In the genomic region with DNA sequence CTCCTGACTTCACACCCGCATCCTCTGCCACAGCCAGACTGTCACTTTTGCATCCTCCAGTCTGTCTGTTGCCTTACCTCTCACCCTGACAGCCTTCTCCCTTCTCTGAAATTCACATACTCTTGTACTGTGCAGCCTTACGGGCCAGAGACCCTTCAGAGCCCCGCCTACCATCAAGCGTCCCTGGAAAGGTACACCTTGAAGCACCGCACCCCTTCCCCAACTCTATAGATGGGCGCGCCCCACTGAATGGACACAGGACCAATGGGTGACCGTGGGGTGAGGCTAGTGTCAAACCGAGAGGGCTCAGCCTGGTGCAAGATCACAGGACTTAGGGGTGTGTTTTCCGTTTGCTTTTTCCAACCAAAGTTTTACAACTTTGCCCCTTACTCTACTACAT, we compare ENCODE assay signal across 8 mouse cellular contexts. TPM values are rescaled to one million over a fixed set of nuclear protein-coding genes. Genes with fewer than 3 reads are reported as not detected.
DNase-seq lines count a peak whose midpoint lies in the region; ATAC-seq and TF ChIP-seq lines count a peak whose summit lies in the region.

No protein-coding gene starts in this region.

- no peak for DNase-seq in left cerebral cortex, adult 2 months (ENCODE audit: extremely low spot score in 1 of 2, low spot score in 2 of 2)
- DNase-seq in left cerebral cortex, postnatal 4 days: no peak
- DNase-seq in midbrain, postnatal 0 days (ENCODE audit: low spot score): no peak
- no peak for DNase-seq in layer of hippocampus, postnatal 14 days (ENCODE audit: low spot score in 2 of 2)
- DNase-seq in testis, postnatal 14 days (ENCODE audit: low spot score): no peak

- peaks cover 22% of the 10 kb centered on the region for H3K4me1 ChIP-seq in embryonic facial prominence, embryonic 13.5 days
- 0 out of 2 replicates have a peak, but pooled peaks cover 9% of the 10 kb centered on the region for H3K4me1 ChIP-seq in intestine, embryonic 16.5 days (ENCODE audit: control insufficient read depth, insufficient read depth, low read length)
- peaks cover 5% of the 10 kb centered on the region; the same call in 1 of the 2 replicates for H3K4me1 ChIP-seq in midbrain, postnatal 0 days (ENCODE audit: insufficient read depth, low read length)

- peaks cover 13% of the 10 kb centered on the region for H3K27me3 ChIP-seq in embryonic facial prominence, embryonic 13.5 days
- H3K27me3 ChIP-seq in intestine, embryonic 16.5 days (replicated peaks; ENCODE audit: control insufficient read depth, insufficient read depth, low read length): no peaks in the 10 kb centered on the region
- H3K27me3 ChIP-seq in midbrain, postnatal 0 days (ENCODE audit: insufficient read depth, low read length): peaks cover 27% of the 10 kb centered on the region

- peak overlapping the region; percentile 67; the same call in 1 of the 2 replicates for H3K9ac ChIP-seq in embryonic facial prominence, embryonic 13.5 days
- H3K9ac ChIP-seq in intestine, embryonic 16.5 days (ENCODE audit: low read depth, low read length): no peak overlapping the region; the same call in 1 of the 2 replicates
- H3K9ac ChIP-seq in midbrain, postnatal 0 days (replicated peaks; ENCODE audit: low read length, poor library complexity, severe bottlenecking): no peak overlapping the region

- H3K4me3 ChIP-seq in left cerebral cortex, adult 2 months: peak overlapping the region; percentile 59
- peak overlapping the region; percentile 60 for H3K4me3 ChIP-seq in embryonic facial prominence, embryonic 13.5 days
- H3K4me3 ChIP-seq in intestine, embryonic 16.5 days (ENCODE audit: low read length): peak overlapping the region; percentile 53
- H3K4me3 ChIP-seq in midbrain, postnatal 0 days (ENCODE audit: low read depth, low read length): peak overlapping the region; percentile 42

- intact Hi-C loops in left cerebral cortex, adult 2 months (cut with DNase I): no loop called here
- intact Hi-C loops in left cerebral cortex, postnatal 4 days (cut with DNase I): loop anchor here (10.0 kb wide), 1 partner anchor 274 kb away; no protein-coding TSS in a partner anchor

- H3K36me3 ChIP-seq in embryonic facial prominence, embryonic 13.5 days: no peaks in the 10 kb centered on the region
- H3K36me3 ChIP-seq in intestine, embryonic 16.5 days (ENCODE audit: control insufficient read depth, insufficient read depth, low read length): no peaks in the 10 kb centered on the region
- 0 out of 2 replicates have a peak, but pooled peaks cover 4% of the 10 kb centered on the region for H3K36me3 ChIP-seq in midbrain, postnatal 0 days (ENCODE audit: insufficient read depth, low read length)

- H3K4me2 ChIP-seq in embryonic facial prominence, embryonic 13.5 days: peak overlapping the region; percentile 84
- H3K4me2 ChIP-seq in intestine, embryonic 16.5 days (ENCODE audit: low read depth, low read length): peak overlapping the region; percentile 81
- H3K4me2 ChIP-seq in midbrain, postnatal 0 days (ENCODE audit: low read depth, low read length, poor library complexity, severe bottlenecking): peak overlapping the region; percentile 96

- no peak for ATAC-seq in embryonic facial prominence, embryonic 13.5 days (ENCODE audit: insufficient number of reproducible peaks, insufficient read depth, low FRiP score, low TSS enrichment, low read depth)
- no peak for ATAC-seq in intestine, embryonic 16.5 days
- ATAC-seq in midbrain, postnatal 0 days (ENCODE audit: low FRiP score): no peak
- ATAC-seq in monocyte, adult 5-6 weeks (replicated peaks; ENCODE audit: insufficient number of reproducible peaks, low FRiP score, low TSS enrichment, poor library complexity, severe bottlenecking): no peak

- no peaks in the 10 kb centered on the region for H3K9me3 ChIP-seq in embryonic facial prominence, embryonic 13.5 days
- no peaks in the 10 kb centered on the region for H3K9me3 ChIP-seq in intestine, embryonic 16.5 days (ENCODE audit: control insufficient read depth, low read length)
- H3K9me3 ChIP-seq in midbrain, postnatal 0 days (ENCODE audit: low read length): no peaks in the 10 kb centered on the region

- TF ChIP-seq CTCF in left cerebral cortex, adult 2 months (IDR thresholded peaks at IDR 0.05): no peak
- TF ChIP-seq CTCF in midbrain, postnatal 0 days (IDR thresholded peaks at IDR 0.05): no peak

- WGBS in embryonic facial prominence, embryonic 13.5 days: 7% methylated on average over 10 of the region's 10 CpGs
- WGBS in intestine, embryonic 16.5 days: 8% methylated on average over 10 of the region's 10 CpGs
- WGBS in midbrain, postnatal 0 days: 8% methylated on average over 10 of the region's 10 CpGs

- no peak overlapping the region for H3K27ac ChIP-seq in left cerebral cortex, adult 2 months
- peak overlapping the region; percentile 39 for H3K27ac ChIP-seq in embryonic facial prominence, embryonic 13.5 days
- H3K27ac ChIP-seq in intestine, embryonic 16.5 days (ENCODE audit: low read length): no peak overlapping the region
- H3K27ac ChIP-seq in midbrain, postnatal 0 days (ENCODE audit: low read depth, low read length): no peak overlapping the region

RNA-seq across cellular contexts. Expression of gene Pqlc3, which starts 1.1 kb away (rescaled TPM):
- total RNA-seq in left cerebral cortex, adult 2 months (2021): 1 to 10 TPM; 1.2 to 1.3 TPM
- total RNA-seq in left cerebral cortex, postnatal 4 days (2021): 1 to 10 TPM in 1 of 2 experiments, under 1 TPM in 1; 0.68 to 1.1 TPM
- 12.8 and 15.4 TPM in 2 replicates for polyA plus RNA-seq in embryonic facial prominence, embryonic 13.5 days (2015; fragmentation: Nextera tagmentation; extraction: Ambion mirVana)
- 14.4 and 15.4 TPM in 2 replicates for polyA plus RNA-seq in intestine, embryonic 16.5 days (2015; fragmentation: Nextera tagmentation; extraction: Ambion mirVana)
- total RNA-seq in midbrain, postnatal 0 days (2014; rRNA removed): 0.93 and 1.3 TPM in 2 replicates
- 1.6 and 2.0 TPM in 2 replicates for polyA plus RNA-seq in midbrain, postnatal 0 days (2015; fragmentation: Nextera tagmentation; extraction: Ambion mirVana)
- 48.6 to 53.1 TPM (median 52.5 TPM) in 3 replicates for total RNA-seq in monocyte, adult 5-6 weeks (2017)
- total RNA-seq in layer of hippocampus, postnatal 14 days (2021): under 1 TPM; 0.45 to 0.99 TPM

RNA-seq across cellular contexts. Expression of gene 2410004P03Rik, which starts 12.4 kb away (rescaled TPM):
- total RNA-seq in left cerebral cortex, adult 2 months (2021): 1 to 10 TPM in 1 of 2 experiments, under 1 TPM in 1; 0.57 to 1.1 TPM
- 1 to 10 TPM; 1.2 to 2.4 TPM for total RNA-seq in left cerebral cortex, postnatal 4 days (2021)
- polyA plus RNA-seq in embryonic facial prominence, embryonic 13.5 days (2015; fragmentation: Nextera tagmentation; extraction: Ambion mirVana): 1.6 and 1.9 TPM in 2 replicates
- polyA plus RNA-seq in intestine, embryonic 16.5 days (2015; fragmentation: Nextera tagmentation; extraction: Ambion mirVana): 0.12 and 0.13 TPM in 2 replicates
- total RNA-seq in midbrain, postnatal 0 days (2014; rRNA removed): 7.3 and 10.1 TPM in 2 replicates
- 7.1 and 10.6 TPM in 2 replicates for polyA plus RNA-seq in midbrain, postnatal 0 days (2015; fragmentation: Nextera tagmentation; extraction: Ambion mirVana)
- not detected in 3 replicates for total RNA-seq in monocyte, adult 5-6 weeks (2017)
- 1 to 10 TPM; 1.1 to 2.4 TPM for total RNA-seq in layer of hippocampus, postnatal 14 days (2021)

Comparison
In these comparisons a context has a peak if more than half of its experiments do, and no peak if none do; other contexts are left out.
1. RNA of gene Pqlc3, which starts 1.1 kb away (total RNA-seq): 48.6 to 53.1 TPM in monocyte, adult 5-6 weeks; 1.2 to 1.3 TPM in left cerebral cortex, adult 2 months, 0.68 to 1.1 TPM in left cerebral cortex, postnatal 4 days, 0.45 to 0.99 TPM in layer of hippocampus, postnatal 14 days and 0.93 to 1.3 TPM in midbrain, postnatal 0 days; every median in the first group is over 10 times any median in the second.
2. Peak in every context shown above with its lines, with median percentiles within 50 percentile points of each other: H3K4me3 ChIP-seq and H3K4me2 ChIP-seq.